ENCODE assay signal across 8 mouse cellular contexts in the genomic region with DNA sequence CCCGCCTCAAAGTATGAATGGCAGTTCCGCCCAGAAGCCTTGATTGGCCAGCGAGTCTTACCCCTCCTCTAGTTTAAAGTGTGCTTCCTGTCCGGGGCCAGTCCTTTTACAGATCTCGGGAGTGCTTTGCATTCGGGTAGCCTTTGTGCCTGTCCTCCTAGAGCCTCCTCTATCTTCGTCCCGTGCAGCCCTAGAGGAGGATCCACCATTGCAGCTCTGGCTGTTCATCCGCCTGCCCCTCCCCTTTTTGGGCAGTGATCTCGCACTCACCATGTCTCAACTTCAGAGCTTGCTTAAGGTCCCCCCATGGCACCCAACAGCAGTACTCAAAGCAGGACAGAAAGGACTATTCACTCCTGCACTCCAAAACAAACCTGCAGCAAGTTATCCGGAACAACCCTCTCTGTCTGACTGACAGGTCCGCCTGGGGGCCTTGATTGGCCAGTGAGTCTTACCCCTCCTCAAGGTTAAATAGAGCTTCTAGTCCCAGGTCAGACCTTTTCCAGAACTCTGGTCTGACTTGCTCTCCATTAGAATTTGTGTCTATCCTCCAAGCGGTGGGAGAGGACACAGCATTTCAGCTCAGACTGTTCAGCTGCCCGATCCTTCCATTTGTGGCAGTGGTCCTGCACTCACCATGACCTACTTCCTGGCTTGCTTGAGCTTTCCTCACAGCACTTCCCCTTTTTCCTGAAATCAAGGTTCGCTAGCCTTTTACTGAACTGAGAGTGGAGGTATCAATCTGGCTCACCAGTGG. TPM values are rescaled to one million over a fixed set of nuclear protein-coding genes. Genes with fewer than 3 reads are reported as not detected.
DNase-seq lines count a peak whose midpoint lies in the region; ATAC-seq lines count a peak whose summit lies in the region.

No protein-coding gene starts in this region.

- ATAC-seq in inflammation-experienced regulatory T-cells, adult 6 months = peak; percentile 99
- peak; percentile 91 for ATAC-seq in megakaryocyte progenitor cell, adult 5-6 weeks (replicated peaks; ENCODE audit: poor library complexity)

- DNase-seq in adrenal gland, adult 18-20 months (ENCODE audit: low spot score in 2 of 2) = peak; percentile 57 to 72
- peak; percentile 77 for DNase-seq in embryo, embryonic 11 days
- peak; percentile 79 for DNase-seq in gastrocnemius, postnatal 25 days
- peak; percentile 42 to 62 for DNase-seq in left cerebral cortex, adult 9 months (ENCODE audit: low spot score in 2 of 2)
- DNase-seq in right cerebral cortex, postnatal 25 days = peak; percentile 61
- DNase-seq in urinary bladder, postnatal 36 days (ENCODE audit: low spot score in 2 of 2) = peak; percentile 58 to 79

RNA-seq across cellular contexts. Expression of gene Zfp825, which starts 28.9 kb away (rescaled TPM):
- total RNA-seq in adrenal gland, adult 18-20 months (2021) = 1 to 10 TPM; 8.1 to 8.4 TPM
- total RNA-seq in gastrocnemius, postnatal 25 days (2021) = 1 to 10 TPM; 4.9 to 5.9 TPM
- polyA plus RNA-seq in inflammation-experienced regulatory T-cells, adult 6 months (2017; shearing (Covaris generic)) = 10 to 100 TPM; 19.0 to 27.5 (median 20.9) TPM
- total RNA-seq in megakaryocyte progenitor cell, adult 5-6 weeks (2015) = 20.5 and 23.0 TPM in 2 replicates
- total RNA-seq in megakaryocyte progenitor cell, adult 5-6 weeks (2017) = 7.1 and 8.2 TPM in 2 replicates

Comparison
In these comparisons a context has a peak if more than half of its experiments do, and no peak if none do; other contexts are left out.
1. Peak in every context shown above with its lines: DNase-seq and ATAC-seq.